Mouse (Mus musculus): Measurements from ENCODE around the gene Rpl23a. TPM values are rescaled to one million over a fixed set of nuclear protein-coding genes. Genes with fewer than 3 reads are reported as not detected.

Gene Rpl23a
- polyA plus RNA-seq, 2 experiments = 1,819 to 3,231 TPM

DNA sequence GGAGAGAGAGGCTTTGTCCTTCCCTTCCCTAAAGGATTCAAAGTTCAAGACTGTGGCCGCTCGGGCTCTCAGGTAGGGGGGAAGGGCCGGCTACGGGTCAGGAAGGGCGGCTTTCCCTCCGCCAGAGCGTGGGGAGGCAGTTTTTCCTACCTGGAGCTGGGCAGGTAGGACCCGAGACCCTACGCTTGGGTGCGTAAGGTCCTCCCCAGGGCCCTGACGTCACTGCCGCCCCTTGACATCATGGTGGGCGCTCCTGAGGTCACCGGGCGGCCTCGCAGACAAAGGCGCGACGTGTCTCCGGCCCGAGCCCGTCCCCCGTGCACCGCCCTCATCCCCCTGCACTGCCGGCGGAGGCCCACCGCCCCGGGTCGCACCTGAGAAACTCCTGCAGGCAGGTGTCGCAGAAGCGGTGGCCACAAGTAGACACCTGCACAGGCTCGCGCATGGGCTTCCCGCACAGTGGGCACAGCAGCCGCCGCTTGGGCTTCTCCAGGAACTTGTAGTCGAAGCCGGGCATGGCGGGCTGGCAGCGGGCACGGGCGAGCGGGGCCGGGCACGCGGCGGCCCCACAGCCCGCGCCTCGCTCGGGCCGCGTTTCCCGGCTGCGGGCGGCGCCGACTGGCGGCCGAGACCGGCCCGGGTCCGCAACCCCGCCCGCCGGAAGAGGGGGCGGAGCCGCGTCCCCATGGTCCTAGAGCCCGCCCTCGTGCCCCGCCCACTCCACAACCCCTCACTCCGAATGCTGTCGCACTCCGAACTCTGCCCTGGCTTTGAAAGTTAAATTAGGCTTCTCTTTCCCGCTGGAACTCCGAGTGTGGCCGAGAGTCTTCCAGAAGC, 18.2 kb downstream of the Rpl23a start, which contains the start of gene Traf4:
Gene Traf4 (minus strand): TSS at position 666 of the 837 bp plus-strand sequence.
- Histone ChIP-seq H3K9ac (ENCODE audit: low read depth, low read length, severe bottlenecking) (peak within 1 kb of the TSS; percentile 98), H3K27me3 (ENCODE audit: control insufficient read depth, insufficient read depth, low read length) (no peaks in the 10 kb centered on the region), H3K27ac (replicated peaks; ENCODE audit: low read depth, low read length) (peak within 1 kb of the TSS; percentile 97), H3K4me1 (ENCODE audit: control insufficient read depth, insufficient read depth, low read length) (peaks cover 32% of the 10 kb centered on the region), H3K4me2 (replicated peaks; ENCODE audit: low read depth, low read length, severe bottlenecking) (peak within 1 kb of the TSS; percentile 82), H3K4me3 (replicated peaks; ENCODE audit: low read length) (peak within 1 kb of the TSS; percentile 100), H3K36me3 (ENCODE audit: control insufficient read depth, insufficient read depth, low read length) (peaks cover 28% of the 10 kb centered on the region), H3K9me3 (ENCODE audit: control insufficient read depth, low read length) (no peaks in the 10 kb centered on the region)
- TF ChIP-seq POLR2A (IDR thresholded peaks at IDR 0.05; ENCODE audit: borderline replicate concordance, extremely low read depth, insufficient read depth, insufficient read length) = peak; percentile 72; the same call in 1 of the 2 replicates
- DNase-seq (ENCODE audit: low spot score) = peak; percentile 91
- 0% methylated on average over 47 of the region's 78 CpGs for WGBS
- peak; percentile 84 for ATAC-seq (ENCODE audit: low FRiP score, low read depth)

DNA sequence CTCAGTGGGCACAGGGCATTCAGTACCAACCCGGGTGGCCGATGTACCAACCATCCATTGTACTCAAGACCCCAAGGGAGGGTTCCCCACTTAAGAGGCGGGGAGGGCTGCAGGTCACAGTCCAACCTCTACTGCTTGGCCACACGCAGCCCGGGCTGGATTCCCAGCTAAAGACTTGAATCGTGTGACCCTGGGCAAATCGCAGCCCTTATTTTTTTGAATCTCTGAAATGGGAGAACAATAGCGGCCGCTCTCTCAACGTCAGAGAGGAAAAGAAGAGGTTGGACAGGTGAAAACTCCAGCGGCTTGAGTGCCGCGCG, 18.8 kb downstream of the Rpl23a start:
- Histone ChIP-seq H3K4me2 (replicated peaks; ENCODE audit: low read depth, low read length, severe bottlenecking) (peak overlapping the region; percentile 82), H3K9ac (ENCODE audit: low read depth, low read length, severe bottlenecking) (peak overlapping the region; percentile 98), H3K27ac (replicated peaks; ENCODE audit: low read depth, low read length) (peak overlapping the region; percentile 97), H3K36me3 (ENCODE audit: control insufficient read depth, insufficient read depth, low read length) (peaks cover 34% of the 10 kb centered on the region), H3K4me3 (replicated peaks; ENCODE audit: low read length) (peak overlapping the region; percentile 100), H3K9me3 (ENCODE audit: control insufficient read depth, low read length) (no peaks in the 10 kb centered on the region), H3K27me3 (ENCODE audit: control insufficient read depth, insufficient read depth, low read length) (no peaks in the 10 kb centered on the region), H3K4me1 (ENCODE audit: control insufficient read depth, insufficient read depth, low read length) (peaks cover 32% of the 10 kb centered on the region)
- 0% methylated on average over 14 of the region's 14 CpGs for WGBS
- TF ChIP-seq POLR2A (IDR thresholded peaks at IDR 0.05; ENCODE audit: borderline replicate concordance, extremely low read depth, insufficient read depth, insufficient read length) = no peak
- DNase-seq (ENCODE audit: low spot score) = no peak
- ATAC-seq (ENCODE audit: low FRiP score, low read depth) = no peak

DNA sequence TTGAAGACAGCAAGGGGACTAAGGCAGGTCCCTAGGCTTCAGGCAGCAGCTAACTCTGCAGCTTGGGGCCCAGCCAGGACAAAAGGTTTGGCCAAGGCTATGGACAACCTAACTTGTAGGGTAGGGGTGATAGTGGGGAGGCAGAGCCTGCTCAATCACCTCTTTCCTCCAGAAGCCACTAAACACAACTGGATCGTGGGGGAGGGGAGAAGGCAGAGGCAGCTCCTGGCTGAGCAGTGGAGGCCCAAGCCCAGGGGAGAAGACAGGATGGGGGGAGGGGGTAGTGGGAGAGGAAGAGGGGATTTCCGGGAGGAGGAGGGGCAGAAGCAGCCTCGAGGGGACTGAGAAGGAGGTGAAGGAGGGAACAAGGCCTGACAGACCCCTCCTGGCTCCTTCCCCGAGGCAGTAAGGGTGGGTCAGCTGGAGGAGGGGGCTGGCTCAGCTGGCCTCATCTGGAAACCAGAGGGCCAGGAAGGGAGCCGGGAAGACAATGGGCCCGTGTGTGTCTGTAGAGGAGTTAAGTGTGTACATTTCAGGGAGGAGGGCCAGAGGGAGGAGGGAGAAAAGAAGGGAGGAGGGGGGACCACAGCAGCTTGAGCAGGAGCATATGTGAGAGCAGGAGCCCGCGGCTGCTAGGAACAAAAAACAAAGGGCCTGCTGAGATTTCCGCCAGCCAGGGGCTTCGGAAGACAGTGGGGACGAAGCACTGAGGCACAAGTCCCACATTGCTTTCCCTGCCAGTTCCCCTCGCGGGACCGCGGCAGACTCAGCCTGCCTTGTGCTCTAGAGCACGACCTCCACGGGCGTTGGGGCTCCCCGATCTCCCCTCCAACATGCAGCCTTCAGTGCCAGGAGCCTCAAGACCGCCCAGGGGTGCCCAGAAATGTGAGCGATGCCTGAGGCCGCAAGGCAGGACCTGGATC, 19.4 kb downstream of the Rpl23a start:
- WGBS = under 1% methylated on average over 21 of the region's 22 CpGs

DNA sequence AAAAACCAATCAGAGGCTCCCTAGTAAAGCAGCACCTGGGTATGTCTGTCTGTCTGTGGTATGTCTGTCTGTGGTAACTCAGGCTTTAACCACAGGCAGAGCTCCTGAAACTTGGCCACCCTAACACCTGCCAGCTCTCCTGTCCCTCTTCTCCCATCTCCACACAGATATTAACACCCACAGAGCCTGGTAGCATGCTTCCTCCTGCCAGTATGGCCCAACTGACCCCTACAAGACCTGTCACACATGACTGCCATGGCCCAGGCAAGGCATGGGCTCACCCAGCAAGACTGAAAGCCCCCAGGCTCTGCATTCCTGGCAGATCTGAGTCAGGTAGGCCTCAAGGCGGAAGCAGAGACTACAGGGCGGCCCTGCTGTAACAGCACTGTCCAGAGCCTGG, 20.3 kb downstream of the Rpl23a start:
- WGBS = 36% methylated on average over 2 of the region's 2 CpGs

More for the DNA sequence above, 19.4 kb downstream of the Rpl23a start:
- ATAC-seq (ENCODE audit: low FRiP score, low read depth) = peak; percentile 72
- 0 out of 2 replicates have a peak, but pooled peaks have one; percentile 11 for TF ChIP-seq POLR2A (IDR thresholded peaks at IDR 0.05; ENCODE audit: borderline replicate concordance, extremely low read depth, insufficient read depth, insufficient read length)
- peaks cover 38% of the 10 kb centered on the region for H3K36me3 ChIP-seq (ENCODE audit: control insufficient read depth, insufficient read depth, low read length)
- no peaks in the 10 kb centered on the region for H3K9me3 ChIP-seq (ENCODE audit: control insufficient read depth, low read length)
- peaks cover 32% of the 10 kb centered on the region for H3K4me1 ChIP-seq (ENCODE audit: control insufficient read depth, insufficient read depth, low read length)
- H3K27ac ChIP-seq (replicated peaks; ENCODE audit: low read depth, low read length) = peak overlapping the region; percentile 97
- peak overlapping the region; percentile 98 for H3K9ac ChIP-seq (ENCODE audit: low read depth, low read length, severe bottlenecking)
- DNase-seq (ENCODE audit: low spot score) = peak; percentile 88
- H3K4me3 ChIP-seq (replicated peaks; ENCODE audit: low read length) = peak overlapping the region; percentile 100
- H3K4me2 ChIP-seq (replicated peaks; ENCODE audit: low read depth, low read length, severe bottlenecking) = peak overlapping the region; percentile 82
- no peaks in the 10 kb centered on the region for H3K27me3 ChIP-seq (ENCODE audit: control insufficient read depth, insufficient read depth, low read length)

DNA sequence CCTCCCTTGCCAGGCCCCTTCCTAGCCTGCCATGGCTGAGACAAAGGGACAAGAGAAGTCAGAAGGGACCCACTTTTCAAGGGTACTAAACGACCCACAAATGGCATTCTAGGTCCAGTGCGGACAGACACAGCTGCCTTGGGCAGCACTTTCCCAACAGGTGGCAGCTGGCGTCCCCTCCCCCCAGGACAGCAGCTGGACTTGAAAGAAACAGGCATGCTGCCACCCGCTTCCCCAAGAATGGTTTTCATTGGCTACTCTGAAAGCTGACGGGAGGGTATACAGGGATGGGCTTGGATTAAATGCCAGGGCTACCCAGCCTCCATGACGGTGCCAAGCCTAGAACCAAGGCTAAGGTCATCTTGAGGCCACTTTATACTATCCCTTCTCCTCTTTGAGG, 20.9 kb downstream of the Rpl23a start:
- Histone ChIP-seq H3K4me2 (replicated peaks; ENCODE audit: low read depth, low read length, severe bottlenecking) (peak overlapping the region; percentile 82), H3K9ac (ENCODE audit: low read depth, low read length, severe bottlenecking) (peak overlapping the region; percentile 98; the same call in 1 of the 2 replicates), H3K27ac (replicated peaks; ENCODE audit: low read depth, low read length) (peak overlapping the region; percentile 97), H3K9me3 (ENCODE audit: control insufficient read depth, low read length) (no peaks in the 10 kb centered on the region), H3K4me3 (replicated peaks; ENCODE audit: low read length) (peak overlapping the region; percentile 100), H3K4me1 (ENCODE audit: control insufficient read depth, insufficient read depth, low read length) (peaks cover 32% of the 10 kb centered on the region), H3K27me3 (ENCODE audit: control insufficient read depth, insufficient read depth, low read length) (no peaks in the 10 kb centered on the region), H3K36me3 (ENCODE audit: control insufficient read depth, insufficient read depth, low read length) (peaks cover 53% of the 10 kb centered on the region)
- WGBS = 24% methylated on average over 6 of the region's 6 CpGs
- TF ChIP-seq POLR2A (IDR thresholded peaks at IDR 0.05; ENCODE audit: borderline replicate concordance, extremely low read depth, insufficient read depth, insufficient read length) = no peak
- ATAC-seq (ENCODE audit: low FRiP score, low read depth) (no peak), DNase-seq (ENCODE audit: low spot score) (peak; percentile 63)

More for the DNA sequence above, 20.3 kb downstream of the Rpl23a start:
- H3K9me3 ChIP-seq (ENCODE audit: control insufficient read depth, low read length) = no peaks in the 10 kb centered on the region
- peaks cover 32% of the 10 kb centered on the region for H3K4me1 ChIP-seq (ENCODE audit: control insufficient read depth, insufficient read depth, low read length)
- peak overlapping the region; percentile 100 for H3K4me3 ChIP-seq (replicated peaks; ENCODE audit: low read length)
- H3K4me2 ChIP-seq (replicated peaks; ENCODE audit: low read depth, low read length, severe bottlenecking) = peak overlapping the region; percentile 82
- no peak for TF ChIP-seq POLR2A (IDR thresholded peaks at IDR 0.05; ENCODE audit: borderline replicate concordance, extremely low read depth, insufficient read depth, insufficient read length)
- no peaks in the 10 kb centered on the region for H3K27me3 ChIP-seq (ENCODE audit: control insufficient read depth, insufficient read depth, low read length)
- peak overlapping the region; percentile 97 for H3K27ac ChIP-seq (replicated peaks; ENCODE audit: low read depth, low read length)
- H3K36me3 ChIP-seq (ENCODE audit: control insufficient read depth, insufficient read depth, low read length) = peaks cover 47% of the 10 kb centered on the region
- peak overlapping the region; percentile 98 for H3K9ac ChIP-seq (ENCODE audit: low read depth, low read length, severe bottlenecking)
- DNase-seq (ENCODE audit: low spot score) (no peak), ATAC-seq (ENCODE audit: low FRiP score, low read depth) (no peak)
